Mouse (Mus musculus) cerebellum, adult 8-10 months (tissue): ENCODE results near the gene Smpd3.
A peak's percentile ranks its signal among the peaks of the same experiment; 100 is the strongest.

Experiments
- DNase-seq: peaks from one replicate; pipeline ENCODE4 v3.0.0; 2022

The Smpd3 gene

GRCm38 (mm10) chr8:106211421-106211820 lies 126.4 kb downstream of the Smpd3 start:
- no peak for DNase-seq

- DNase-seq: peak; percentile 93
Observed at GRCm38 (mm10) chr8:106210821-106211345, 126.9 kb downstream of the Smpd3 start, which contains the start of the genes Slc7a6os and Prmt7. Gene Slc7a6os (minus strand): TSS chr8:106210935. Gene Prmt7 (plus strand): TSS chr8:106210936.

- DNase-seq: no peak
Observed at GRCm38 (mm10) chr8:106210035-106210731, 127.6 kb downstream of the Smpd3 start.
